Mouse (Mus musculus): Measurements from ENCODE around the gene Capns1.

- no peak for TF ChIP-seq MAFK (IDR thresholded peaks at IDR 0.05; ENCODE audit: insufficient read depth, low read depth, low read length)
- TF ChIP-seq ZNF384 (IDR thresholded peaks at IDR 0.05; ENCODE audit: low read depth, low read length): no peak
- TF ChIP-seq ZC3H11A (IDR thresholded peaks at IDR 0.05; ENCODE audit: borderline replicate concordance, low read depth, low read length): no peak
Observed at GRCm38 (mm10) chr7:30168914-30169582, 29.6 kb downstream of the Capns1 start.

Data from ES-E14 (cell line).